Comparison of ENCODE assay signal across 8 mouse cellular contexts in the genomic region with DNA sequence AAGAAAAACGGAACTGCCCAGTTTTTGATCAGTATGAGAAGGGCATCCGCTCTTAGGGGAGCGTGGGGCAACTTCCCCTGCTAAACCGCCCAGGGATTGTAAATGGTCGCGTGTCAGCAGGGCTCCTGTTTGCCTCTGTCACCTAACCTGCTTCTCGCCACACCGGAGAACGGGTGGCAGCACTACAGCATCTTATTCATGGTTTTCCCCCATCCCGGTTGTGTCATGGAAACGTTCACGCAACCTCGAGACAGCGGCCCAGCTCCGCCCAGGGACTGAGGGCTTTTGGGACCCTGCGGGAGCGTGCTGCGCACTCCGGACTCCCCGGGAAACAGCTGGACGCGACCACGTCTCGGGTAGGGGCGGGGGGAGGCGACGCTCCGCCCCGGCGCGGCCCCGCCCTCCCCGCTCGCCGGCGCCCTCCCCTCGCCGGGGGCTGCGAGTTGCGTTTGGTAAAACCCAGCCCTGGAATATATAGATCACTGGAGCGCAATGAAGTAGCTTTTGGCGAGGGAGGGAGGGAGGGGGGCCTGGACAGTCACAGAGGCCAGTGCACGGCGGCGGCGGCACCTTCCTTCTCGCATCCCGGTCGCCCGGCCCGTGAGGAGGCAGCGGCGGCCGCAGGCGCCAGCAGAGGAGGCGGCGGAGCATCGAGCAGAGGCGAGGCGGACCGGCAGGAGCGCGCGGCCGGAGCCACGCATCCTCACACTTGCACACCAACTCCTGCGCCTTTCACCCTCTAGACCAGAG. TPM values are rescaled to one million over a fixed set of nuclear protein-coding genes. Genes with fewer than 3 reads are reported as not detected.
DNase-seq lines count a peak whose midpoint lies in the region; ATAC-seq and TF ChIP-seq lines count a peak whose summit lies in the region.

TSS of gene Chst11 (plus strand) at position 549 of the 750 bp plus-strand sequence.

- peaks cover 13% of the 10 kb centered on the region for H3K27me3 ChIP-seq in hindbrain, embryonic 11.5 days (ENCODE audit: control insufficient read depth, insufficient read depth, low read length)
- 0 out of 2 replicates have a peak, but pooled peaks cover 3% of the 10 kb centered on the region for H3K27me3 ChIP-seq in lung, postnatal 0 days (replicated peaks; ENCODE audit: insufficient read depth, low read length)

- under 1% methylated on average over 53 of the region's 67 CpGs for WGBS in hindbrain, embryonic 11.5 days
- WGBS in lung, postnatal 0 days: 3% methylated on average over 50 of the region's 67 CpGs

- peak; percentile 75 for DNase-seq in Muller cell, postnatal 12 days (ENCODE audit: inconsistent ontology term)
- peak; percentile 76 for DNase-seq in cerebellum, adult 9-11 months
- peak; percentile 55 to 79 for DNase-seq in frontal cortex, adult 2 months (ENCODE audit: extremely low spot score in 1 of 2, low spot score in 1 of 2)
- DNase-seq in hindbrain, embryonic 11.5 days (ENCODE audit: low spot score): peak; percentile 86
- peak; percentile 74 to 86 for DNase-seq in layer of hippocampus, postnatal 10 days (ENCODE audit: low spot score in 2 of 2)
- peak; percentile 72 for DNase-seq in lung, postnatal 0 days (ENCODE audit: low spot score)
- DNase-seq in ovary, postnatal 36 days (ENCODE audit: low spot score): peak; percentile 85
- DNase-seq in thymus, postnatal 25 days: peak; percentile 79

- H3K4me3 ChIP-seq in hindbrain, embryonic 11.5 days (ENCODE audit: low read depth, low read length): peak within 1 kb of the TSS; percentile 80
- H3K4me3 ChIP-seq in lung, postnatal 0 days (ENCODE audit: low read depth, low read length): peak within 1 kb of the TSS; percentile 58

- peaks cover 9% of the 10 kb centered on the region for H3K4me1 ChIP-seq in hindbrain, embryonic 11.5 days (replicated peaks; ENCODE audit: control insufficient read depth, insufficient read depth, low read length)
- H3K4me1 ChIP-seq in lung, postnatal 0 days (ENCODE audit: insufficient read depth, low read depth, low read length): no peaks in the 10 kb centered on the region; the same call in 1 of the 2 replicates

- H3K4me2 ChIP-seq in hindbrain, embryonic 11.5 days (replicated peaks; ENCODE audit: low read depth, low read length): peak within 1 kb of the TSS; percentile 84
- H3K4me2 ChIP-seq in lung, postnatal 0 days (replicated peaks; ENCODE audit: low read depth, low read length): peak within 1 kb of the TSS; percentile 80

- ATAC-seq in hindbrain, embryonic 11.5 days (ENCODE audit: low FRiP score): peak; percentile 93
- peak; percentile 95 for ATAC-seq in lung, postnatal 0 days

- no peaks in the 10 kb centered on the region for H3K9me3 ChIP-seq in hindbrain, embryonic 11.5 days (ENCODE audit: control insufficient read depth, low read length)
- H3K9me3 ChIP-seq in lung, postnatal 0 days (ENCODE audit: low read length): no peaks in the 10 kb centered on the region

- no peak for TF ChIP-seq CTCF in lung, postnatal 0 days (IDR thresholded peaks at IDR 0.05)

- peak within 1 kb of the TSS; percentile 87 for H3K27ac ChIP-seq in hindbrain, embryonic 11.5 days (ENCODE audit: low read depth, low read length)
- H3K27ac ChIP-seq in lung, postnatal 0 days (ENCODE audit: low read length): no peak within 1 kb of the TSS

- peak within 1 kb of the TSS; percentile 89 for H3K9ac ChIP-seq in hindbrain, embryonic 11.5 days (ENCODE audit: low read depth, low read length)
- H3K9ac ChIP-seq in lung, postnatal 0 days (replicated peaks; ENCODE audit: low read depth): peak within 1 kb of the TSS; percentile 36; the same call in 1 of the 2 replicates

- no peak for TF ChIP-seq EP300 in lung, postnatal 0 days (IDR thresholded peaks at IDR 0.05)

- no peaks in the 10 kb centered on the region for H3K36me3 ChIP-seq in hindbrain, embryonic 11.5 days (ENCODE audit: control insufficient read depth, insufficient read depth, low read length)
- no peaks in the 10 kb centered on the region for H3K36me3 ChIP-seq in lung, postnatal 0 days (ENCODE audit: insufficient read depth, low read length)

RNA-seq across cellular contexts. Expression of gene Chst11, which starts in this region (rescaled TPM):
- polyA plus RNA-seq in frontal cortex, adult 2 months (2012; rRNA removed): 32.8 and 34.6 TPM in 2 replicates
- polyA plus RNA-seq in hindbrain, embryonic 11.5 days (2014; fragmentation: Nextera tagmentation; extraction: Ambion mirVana): 2.2 and 2.3 TPM in 2 replicates
- total RNA-seq in layer of hippocampus, postnatal 10 days (2021): 10 to 100 TPM; 51.2 to 56.1 TPM
- 0.74 and 0.98 TPM in 2 replicates for polyA plus RNA-seq in lung, postnatal 0 days (2015; fragmentation: Nextera tagmentation; extraction: Ambion mirVana)

Comparison
In these comparisons a context has a peak if more than half of its experiments do, and no peak if none do; other contexts are left out.
1. RNA of gene Chst11 (polyA plus RNA-seq): 32.8 to 34.6 TPM in frontal cortex, adult 2 months; 2.2 to 2.3 TPM in hindbrain, embryonic 11.5 days and 0.74 to 0.98 TPM in lung, postnatal 0 days; every median in the first group is over 10 times any median in the second.
2. Peak in DNase-seq, ATAC-seq, H3K4me3 ChIP-seq, H3K9ac ChIP-seq and H3K4me2 ChIP-seq in lung, postnatal 0 days; RNA of the gene not detected or under 1 TPM.
3. Peak in every context shown above with its lines, with median percentiles within 50 percentile points of each other: DNase-seq.